Mouse (Mus musculus) spleen, adult 2 months (tissue): ENCODE results near the gene Olfr625-ps1.
"Not testable (repeated sequence)": the region's sequence is repeated elsewhere in the genome, so short reads cannot be mapped to it uniquely, and the experiment has no call there.

Source experiments
- CTCF ChIP-seq: fragments of 200-500 bp; IDR thresholded peaks from 2 replicates; pipeline ENCODE4 v1.5.1; 2011; ENCODE audit warnings: mild to moderate bottlenecking, inconsistent platforms; ENCODE audit not compliant: insufficient read depth, insufficient read length, insufficient replicate concordance; ENCODE audit errors: extremely low read depth
- POLR2A ChIP-seq: fragments of 200-500 bp; IDR thresholded peaks from 2 replicates; pipeline ENCODE4 v1.6.1; 2011; ENCODE audit warnings: low read depth, low read length, inconsistent platforms

DNA sequence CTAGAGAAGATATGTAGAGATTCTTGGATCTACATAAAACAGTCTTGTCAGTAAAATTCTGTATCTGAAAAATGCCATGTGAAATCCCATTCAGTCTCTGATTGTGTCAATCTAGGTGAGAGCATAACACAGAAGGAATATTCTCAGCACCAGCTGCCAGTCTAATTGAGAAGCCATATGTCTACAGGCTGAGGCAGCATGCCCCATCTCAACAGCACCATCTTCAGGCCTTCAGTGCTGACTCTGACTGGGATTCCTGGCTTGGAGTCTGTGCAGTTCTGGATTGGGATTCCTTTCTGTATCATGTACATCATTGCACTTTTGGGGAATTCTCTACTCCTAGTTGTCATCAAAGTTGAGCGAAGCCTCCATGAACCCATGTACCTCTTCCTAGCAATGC is 33.9 kb downstream of the Olfr625-ps1 start:
- TF ChIP-seq POLR2A, CTCF: not testable (repeated sequence)
